Comparison of ENCODE assay signal across 8 mouse cellular contexts in the genomic region with DNA sequence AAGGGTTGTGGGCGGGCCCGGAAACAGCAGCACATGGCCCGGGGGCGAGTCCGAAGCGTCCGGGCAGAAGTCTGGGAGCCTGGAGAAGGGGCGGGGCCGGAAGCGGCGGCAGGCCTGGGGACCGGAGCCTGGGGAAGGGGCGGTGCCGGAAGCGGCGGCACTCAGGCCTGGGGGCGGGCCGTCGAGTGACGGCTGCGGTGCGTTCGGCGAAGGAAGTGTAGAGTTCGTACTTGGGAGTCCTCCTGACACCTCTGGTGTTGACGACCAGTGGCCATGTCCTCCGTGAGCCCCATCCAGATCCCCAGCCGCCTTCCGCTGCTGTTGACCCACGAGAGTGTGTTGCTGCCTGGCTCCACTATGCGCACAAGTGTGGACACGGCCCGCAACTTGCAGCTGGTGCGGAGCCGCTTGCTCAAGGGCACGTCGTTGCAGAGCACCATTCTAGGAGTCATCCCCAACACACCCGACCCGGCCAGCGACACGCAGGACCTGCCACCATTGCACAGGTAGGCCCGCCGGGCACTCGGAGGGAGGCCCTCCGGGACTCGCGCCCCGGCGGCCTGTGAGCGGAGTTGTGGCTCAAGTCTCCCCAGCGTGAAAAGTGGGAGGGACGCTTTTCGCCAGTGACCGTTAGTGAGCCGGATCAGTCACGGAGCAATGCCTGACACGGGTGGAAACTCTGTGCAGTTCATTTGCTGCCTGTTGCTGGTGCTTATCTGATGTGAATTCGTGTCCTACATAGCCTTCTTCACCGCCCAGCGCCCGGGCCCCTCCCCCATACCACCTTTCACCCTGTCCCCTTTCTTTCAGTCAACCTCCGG. TPM values are rescaled to one million over a fixed set of nuclear protein-coding genes. Genes with fewer than 3 reads are reported as not detected.
DNase-seq lines count a peak whose midpoint lies in the region; ATAC-seq and TF ChIP-seq lines count a peak whose summit lies in the region.

A gene (plus strand): TSS at position 133 of the 821 bp plus-strand sequence.

- peak within 1 kb of the TSS; percentile 76 for H3K4me3 ChIP-seq in gastrocnemius, adult 2 months
- H3K4me3 ChIP-seq in hindbrain, postnatal 0 days (ENCODE audit: low read length): peak within 1 kb of the TSS; percentile 92
- peak within 1 kb of the TSS; percentile 90 for H3K4me3 ChIP-seq in left cerebral cortex, adult 2 months

- peak; percentile 90 for DNase-seq in WW6 (ENCODE audit: low read depth, low spot score)
- DNase-seq in cerebellum, postnatal 4 days (ENCODE audit: low spot score in 2 of 2): peak; percentile 94 to 97
- DNase-seq in gastrocnemius, adult 2 months: peak; percentile 100
- peak; percentile 98 for DNase-seq in hindbrain, postnatal 0 days (ENCODE audit: low spot score)
- DNase-seq in left cerebral cortex, adult 2 months (ENCODE audit: extremely low spot score in 1 of 2, low spot score in 2 of 2): peak; percentile 98
- DNase-seq in right cerebral cortex, adult 2 months (ENCODE audit: low spot score in 2 of 2): peak; percentile 96
- peak; percentile 99 for DNase-seq in urinary bladder, postnatal 14 days (ENCODE audit: low spot score)

- H3K9ac ChIP-seq in hindbrain, postnatal 0 days (replicated peaks; ENCODE audit: low read length): peak within 1 kb of the TSS; percentile 68

- no peaks in the 10 kb centered on the region for H3K9me3 ChIP-seq in hindbrain, postnatal 0 days (ENCODE audit: low read length)

- no peaks in the 10 kb centered on the region for H3K27me3 ChIP-seq in hindbrain, postnatal 0 days (ENCODE audit: insufficient read depth, low read length)

- peak; percentile 100 for ATAC-seq in hindbrain, postnatal 0 days
- peak; percentile 97 for ATAC-seq in megakaryocyte, adult 5-6 weeks (ENCODE audit: poor library complexity, severe bottlenecking)

- intact Hi-C loops in gastrocnemius, adult 2 months (cut with DNase I): loop anchor here (5.0 kb wide), 1 partner anchor 123 kb away; a partner anchor contains a TSS
- intact Hi-C loops in left cerebral cortex, adult 2 months (cut with DNase I): loop anchor here (1.0 kb wide), 1 partner anchor 260 kb away; no protein-coding TSS in a partner anchor

- H3K4me1 ChIP-seq in hindbrain, postnatal 0 days (ENCODE audit: insufficient read depth, low read length): 0 out of 2 replicates have a peak, but pooled peaks cover 3% of the 10 kb centered on the region

- under 1% methylated on average over 55 of the region's 62 CpGs for WGBS in hindbrain, postnatal 0 days

- TF ChIP-seq CTCF in gastrocnemius, adult 2 months (IDR thresholded peaks at IDR 0.05): no peak
- no peak for TF ChIP-seq CTCF in hindbrain, postnatal 0 days (IDR thresholded peaks at IDR 0.05; ENCODE audit: low read depth)
- no peak for TF ChIP-seq CTCF in left cerebral cortex, adult 2 months (IDR thresholded peaks at IDR 0.05)

- peak within 1 kb of the TSS; percentile 97 for H3K27ac ChIP-seq in gastrocnemius, adult 2 months
- H3K27ac ChIP-seq in hindbrain, postnatal 0 days: peak within 1 kb of the TSS; percentile 87
- H3K27ac ChIP-seq in left cerebral cortex, adult 2 months: peak within 1 kb of the TSS; percentile 92

- no peaks in the 10 kb centered on the region for H3K36me3 ChIP-seq in hindbrain, postnatal 0 days (ENCODE audit: insufficient read depth, low read length)

- H3K4me2 ChIP-seq in hindbrain, postnatal 0 days (ENCODE audit: low read depth, low read length): peak within 1 kb of the TSS; percentile 74

RNA-seq across cellular contexts. Expression of the gene that starts here (rescaled TPM):
- total RNA-seq in gastrocnemius, adult 2 months (2021): 10 to 100 TPM; 51.7 to 55.6 TPM
- 55.4 and 58.8 TPM in 2 replicates for total RNA-seq in hindbrain, postnatal 0 days (2014; rRNA removed)
- 65.2 and 68.3 TPM in 2 replicates for polyA plus RNA-seq in hindbrain, postnatal 0 days (2015; fragmentation: Nextera tagmentation; extraction: Ambion mirVana)
- total RNA-seq in left cerebral cortex, adult 2 months (2021): 10 to 100 TPM; 68.3 to 70.9 TPM
- 43.1 and 47.1 TPM in 2 replicates for total RNA-seq in megakaryocyte, adult 5-6 weeks (2015)
- total RNA-seq in megakaryocyte, adult 5-6 weeks (2017): 57.3 and 58.6 TPM in 2 replicates

Comparison
In these comparisons a context has a peak if more than half of its experiments do, and no peak if none do; other contexts are left out.
1. Peak in every context shown above with its lines: DNase-seq, ATAC-seq, H3K4me3 ChIP-seq and H3K27ac ChIP-seq.